Mouse (Mus musculus) lung, embryonic 14.5 days (tissue): ENCODE measurements around the gene Grap2. TPM values are rescaled to one million over a fixed set of nuclear protein-coding genes. Genes with fewer than 3 reads are reported as not detected.
A peak's percentile ranks its signal among the peaks of the same experiment; 100 is the strongest.

Experiments
- ATAC-seq: fragments of 200-750 bp; cut with Nextera tagmentation; 2 replicates; pipeline ENCODE4 v1.8.0; 2017; ENCODE audit warnings: mild to moderate bottlenecking, moderate TSS enrichment, moderate library complexity; ENCODE audit not compliant: insufficient read depth
- DNase-seq: peaks from one replicate; pipeline ENCODE4 v3.0.0-alpha.2; 2015
- H3K27ac ChIP-seq: fragments of 300-500 bp; sonication (generic); 2 replicates; pipeline ENCODE4 v1.5.1; 2014; ENCODE audit warnings: low read depth, mild to moderate bottlenecking, moderate library complexity
- H3K27me3 ChIP-seq: fragments of 300-500 bp; sonication (generic); 2 replicates; pipeline ENCODE4 v1.6.1; 2014; ENCODE audit warnings: low read length, control low read depth; ENCODE audit not compliant: insufficient read depth
- H3K36me3 ChIP-seq: fragments of 300-500 bp; sonication (generic); 2 replicates; pipeline ENCODE4 v1.6.1; 2014; ENCODE audit warnings: control low read depth; ENCODE audit not compliant: insufficient read depth
- H3K4me1 ChIP-seq: fragments of 300-500 bp; sonication (generic); 2 replicates; pipeline ENCODE4 v1.6.1; 2014; ENCODE audit warnings: antibody characterized with exemption, control low read depth; ENCODE audit not compliant: insufficient read depth
- H3K4me2 ChIP-seq: fragments of 300-500 bp; sonication (generic); 2 replicates; pipeline ENCODE4 v1.6.1; 2014; ENCODE audit warnings: mild to moderate bottlenecking
- H3K4me3 ChIP-seq: fragments of 300-500 bp; sonication (generic); 2 replicates; pipeline ENCODE4 v1.5.1; 2014; ENCODE audit warnings: low read depth, low read length
- H3K9ac ChIP-seq: fragments of 300-500 bp; sonication (generic); 2 replicates; pipeline ENCODE4 v1.6.1; 2014
- H3K9me3 ChIP-seq: fragments of 300-500 bp; sonication (generic); 2 replicates; pipeline ENCODE4 v1.6.1; 2016; ENCODE audit warnings: low read depth, low read length, control low read depth
- CTCF ChIP-seq: IDR thresholded peaks from 2 replicates; pipeline ENCODE4 v1.5.1; 2016; ENCODE audit warnings: antibody characterized with exemption, low read depth
- WGBS: fragments of 180-500 bp; shearing (Covaris S2); extraction: QIAGEN DNeasy Blood & Tissue Kit; methylation state at CpG from one replicate; pipeline ENCODE4 v1.1.7; 2014; 5-methylcytosine and 5-hydroxymethylcytosine counted together
- polyA plus RNA-seq: library from polyadenylated mRNA; unstranded; fragments of >200 nt; fragmentation: Nextera tagmentation; extraction: Ambion mirVana; gene quantifications from 2 replicates; pipeline ENCODE4 v1.2.1, GENCODE M21; 2014

Grap2 gene
- polyA plus RNA-seq, 1 experiment from 2014 or later = 1.8 TPM

GRCm38 (mm10) chr15:80615636-80616383, 43.4 kb downstream of the Grap2 start:
- no peak overlapping the region for H3K4me3 ChIP-seq
- H3K4me2 ChIP-seq = 0 out of 2 replicates have a peak overlapping the region, but pooled peaks have one; percentile 12
- no peak for TF ChIP-seq CTCF
- H3K9me3 ChIP-seq = no peaks in the 10 kb centered on the region
- ATAC-seq (no peak), DNase-seq (no peak)
- H3K27ac ChIP-seq = no peak overlapping the region
- H3K27me3 ChIP-seq = peaks cover 13% of the 10 kb centered on the region; the same call in 1 of the 2 replicates
- no peak overlapping the region for H3K9ac ChIP-seq
- 8% methylated on average over 17 of the region's 17 CpGs for WGBS
- no peaks in the 10 kb centered on the region; the same call in 1 of the 2 replicates for H3K4me1 ChIP-seq
- H3K36me3 ChIP-seq = no peaks in the 10 kb centered on the region

GRCm38 (mm10) chr15:80617839-80618238, 45.4 kb downstream of the Grap2 start:
- no peak overlapping the region for H3K27ac ChIP-seq
- no peak for ATAC-seq
- H3K4me3 ChIP-seq = no peak overlapping the region
- no peaks in the 10 kb centered on the region for H3K36me3 ChIP-seq
- TF ChIP-seq CTCF = peak; percentile 37
- no peaks in the 10 kb centered on the region; the same call in 1 of the 2 replicates for H3K4me1 ChIP-seq
- H3K4me2 ChIP-seq = no peak overlapping the region
- no peak overlapping the region for H3K9ac ChIP-seq
- WGBS = 35% methylated on average over 2 of the region's 2 CpGs
- peaks cover 13% of the 10 kb centered on the region; the same call in 1 of the 2 replicates for H3K27me3 ChIP-seq
- no peaks in the 10 kb centered on the region for H3K9me3 ChIP-seq
- peak; percentile 39 for DNase-seq

GRCm38 (mm10) chr15:80619166-80619565, 46.8 kb downstream of the Grap2 start:
- no peak for ATAC-seq
- no peak for TF ChIP-seq CTCF
- H3K9ac ChIP-seq = no peak overlapping the region
- no peaks in the 10 kb centered on the region; the same call in 1 of the 2 replicates for H3K4me1 ChIP-seq
- 80% methylated on average over 5 of the region's 5 CpGs for WGBS
- no peaks in the 10 kb centered on the region for H3K9me3 ChIP-seq
- no peak overlapping the region for H3K27ac ChIP-seq
- H3K4me2 ChIP-seq = no peak overlapping the region
- H3K27me3 ChIP-seq = peaks cover 13% of the 10 kb centered on the region; the same call in 1 of the 2 replicates
- no peak overlapping the region for H3K4me3 ChIP-seq
- no peaks in the 10 kb centered on the region for H3K36me3 ChIP-seq
- no peak for DNase-seq

DNA sequence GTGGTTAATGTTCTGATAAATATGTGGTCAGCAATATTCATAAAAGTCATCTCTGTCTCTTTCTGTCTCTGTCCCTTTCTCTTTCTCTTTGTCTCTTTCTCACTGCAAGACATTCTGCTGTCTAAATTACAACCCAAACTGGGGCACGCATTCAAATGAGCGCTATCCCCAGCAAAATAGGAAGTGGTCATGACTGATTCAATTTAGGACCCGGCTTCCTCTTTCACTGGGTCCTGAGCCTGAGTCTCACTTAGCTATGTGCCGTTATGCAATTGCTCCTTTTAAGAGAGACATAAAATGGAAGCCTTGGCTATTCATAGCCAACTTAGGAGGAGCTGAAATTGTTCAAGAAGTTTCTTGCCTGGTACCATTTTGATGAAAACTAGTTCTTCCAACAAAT, 47.4 kb downstream of the Grap2 start:
- H3K36me3 ChIP-seq = no peaks in the 10 kb centered on the region
- no peak overlapping the region for H3K27ac ChIP-seq
- no peaks in the 10 kb centered on the region for H3K4me1 ChIP-seq
- WGBS = 74% methylated on average over 4 of the region's 4 CpGs
- no peak overlapping the region for H3K9ac ChIP-seq
- no peak for DNase-seq
- peaks cover 13% of the 10 kb centered on the region; the same call in 1 of the 2 replicates for H3K27me3 ChIP-seq
- no peak for TF ChIP-seq CTCF
- H3K4me2 ChIP-seq = no peak overlapping the region
- no peaks in the 10 kb centered on the region for H3K9me3 ChIP-seq
- no peak for ATAC-seq
- no peak overlapping the region for H3K4me3 ChIP-seq

GRCm38 (mm10) chr15:80620371-80620770, 48.0 kb downstream of the Grap2 start:
- DNase-seq = no peak
- H3K4me3 ChIP-seq = no peak overlapping the region
- no peak overlapping the region for H3K9ac ChIP-seq
- no peak for TF ChIP-seq CTCF
- WGBS = 60% methylated on average over 8 of the region's 8 CpGs
- ATAC-seq = no peak
- H3K9me3 ChIP-seq = no peaks in the 10 kb centered on the region
- H3K36me3 ChIP-seq = no peaks in the 10 kb centered on the region
- peaks cover 13% of the 10 kb centered on the region; the same call in 1 of the 2 replicates for H3K27me3 ChIP-seq
- no peaks in the 10 kb centered on the region for H3K4me1 ChIP-seq
- no peak overlapping the region for H3K4me2 ChIP-seq
- no peak overlapping the region for H3K27ac ChIP-seq

DNA sequence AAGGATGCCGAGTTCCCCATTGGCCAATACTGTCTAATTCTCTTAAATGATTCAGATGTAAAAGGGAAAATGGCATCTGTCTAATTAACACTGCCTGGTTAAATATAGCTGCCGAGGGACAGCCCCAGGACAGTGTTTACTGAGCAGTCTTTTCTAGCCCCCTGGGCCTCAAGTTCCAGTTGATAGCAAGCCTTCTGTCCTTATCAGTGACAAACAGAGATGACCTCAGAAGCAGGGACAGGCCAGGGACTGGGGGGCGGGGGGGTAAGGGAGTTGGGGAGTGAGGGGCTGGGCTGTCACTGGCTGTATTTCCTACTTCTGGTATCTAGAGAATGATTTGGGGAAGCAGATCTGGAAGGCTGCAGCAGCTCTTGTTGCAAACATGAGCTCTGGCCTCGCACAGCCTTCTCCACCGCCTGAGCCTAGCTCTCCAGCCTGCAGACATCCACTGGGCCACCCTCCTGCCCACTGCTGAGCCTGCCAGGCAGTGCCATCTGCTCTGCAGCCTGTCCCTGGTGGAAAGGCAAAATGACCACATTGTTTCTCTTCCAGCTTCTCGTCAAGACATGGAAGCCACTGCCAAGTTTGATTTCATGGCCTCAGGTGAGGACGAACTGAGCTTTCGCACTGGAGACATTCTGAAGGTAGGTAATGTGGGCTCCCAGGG, 50.9 kb downstream of the Grap2 start:
- no peak overlapping the region; the same call in 1 of the 2 replicates for H3K4me3 ChIP-seq

DNA sequence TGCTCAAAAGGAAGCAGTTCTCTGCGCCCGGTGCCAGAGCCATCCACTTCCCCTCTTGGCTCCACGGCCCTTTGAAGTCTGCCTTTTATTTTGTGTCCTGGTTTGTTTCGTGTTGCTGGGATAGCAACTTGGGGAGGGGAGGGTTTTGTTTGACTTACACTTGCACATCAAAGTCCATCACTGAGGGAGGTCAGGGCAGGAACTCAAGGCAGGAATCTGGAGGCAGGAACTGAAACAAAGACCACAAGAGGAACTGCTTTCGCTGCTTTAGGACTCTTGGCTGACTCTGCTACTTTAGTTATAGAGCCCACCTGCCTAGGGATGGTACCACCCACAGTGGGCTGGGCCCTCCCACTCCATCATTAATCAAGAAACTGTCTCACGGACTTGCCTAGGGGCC, 54.1 kb downstream of the Grap2 start:
- Histone ChIP-seq H3K4me1 (no peaks in the 10 kb centered on the region), H3K4me3 (no peak overlapping the region), H3K4me2 (no peak overlapping the region), H3K9ac (no peak overlapping the region), H3K27ac (no peak overlapping the region), H3K9me3 (no peaks in the 10 kb centered on the region), H3K27me3 (no peaks in the 10 kb centered on the region), H3K36me3 (no peaks in the 10 kb centered on the region)
- no peak for ATAC-seq
- WGBS = 58% methylated on average over 6 of the region's 6 CpGs
- DNase-seq = no peak
- no peak for TF ChIP-seq CTCF

More for the DNA sequence above, 50.9 kb downstream of the Grap2 start:
- DNase-seq = no peak
- no peak overlapping the region for H3K4me2 ChIP-seq
- 41% methylated on average over 8 of the region's 8 CpGs for WGBS
- no peaks in the 10 kb centered on the region for H3K27me3 ChIP-seq
- H3K9ac ChIP-seq = peak overlapping the region; percentile 16; the same call in 1 of the 2 replicates
- TF ChIP-seq CTCF = no peak
- peak; percentile 38; the same call in 1 of the 2 replicates for ATAC-seq
- no peaks in the 10 kb centered on the region for H3K9me3 ChIP-seq
- H3K27ac ChIP-seq = peak overlapping the region; percentile 42
- H3K36me3 ChIP-seq = no peaks in the 10 kb centered on the region
- H3K4me1 ChIP-seq = no peaks in the 10 kb centered on the region
